Mouse (Mus musculus) Patski (cell line): Measurements from ENCODE around the gene Fibcd1. TPM values are rescaled to one million over a fixed set of nuclear protein-coding genes. Genes with fewer than 3 reads are reported as not detected.

Source experiments
- ATAC-seq: fragments of 100-300 bp; one replicate; pipeline ENCODE4 v1.8.0; 2021
- CTCF ChIA-PET: fragments of 350-600 bp; sonication (Branson Sonifier 250); formaldehyde crosslinking; loops from one replicate; lab custom pipeline; 2022; ENCODE audit warnings: inconsistent platforms; lab: Charles Lee
- POLR2A ChIA-PET: fragments of 350-600 bp; sonication (Branson Sonifier 250); formaldehyde crosslinking; loops from one replicate; lab custom pipeline; 2022; ENCODE audit warnings: antibody characterized with exemption, inconsistent platforms; lab: Charles Lee
- DNase-seq: peaks from one replicate; pipeline ENCODE4 v3.0.0-alpha.2; 2011; ENCODE audit warnings: low read depth, low spot score
- H3K27me3 ChIP-seq: fragments of 371-371 bp; one replicate; pipeline ENCODE4 v1.5.1; 2021
- CTCF ChIP-seq: fragments of 100-300 bp; IDR thresholded peaks from one replicate; pipeline ENCODE4 v1.5.1; 2021
- in situ Hi-C: fragments of 300-500 bp; cut with MboI; formaldehyde crosslinking; loops from 3 replicates; pipeline ENCODE4 v1.11.1; 2018; ENCODE audit warnings: low pct_unique_long_range_greater_than_20kb, mixed read lengths
- polyA plus RNA-seq: library from polyadenylated mRNA; unstranded; gene quantifications from one replicate; pipeline ENCODE4 v1.2.3, GENCODE M21; 2021

The Fibcd1 gene
- polyA plus RNA-seq = 0.06 TPM

GRCm38 (mm10) chr2:31845896-31846691 is at the start of gene Fibcd1:
Gene Fibcd1 (minus strand): TSS chr2:31846005.
- ChIA-PET POLR2A (no interaction called here), CTCF (no interaction called here)
- DNase-seq (no peak), ATAC-seq (no peak)
- TF ChIP-seq CTCF = no peak
- peaks cover 60% of the 10 kb centered on the region for H3K27me3 ChIP-seq
- in situ Hi-C loops = no loop called here

GRCm38 (mm10) chr2:31894221-31894870 is 48.5 kb upstream of the Fibcd1 start:
- POLR2A ChIA-PET = no interaction called here
- TF ChIP-seq CTCF = no peak

GRCm38 (mm10) chr2:31893110-31893669 is 47.4 kb upstream of the Fibcd1 start:
- DNase-seq (no peak), ATAC-seq (no peak)
- TF ChIP-seq CTCF = no peak
- CTCF ChIA-PET = no interaction called here
- POLR2A ChIA-PET = no interaction called here
- peaks cover 16% of the 10 kb centered on the region for H3K27me3 ChIP-seq
- in situ Hi-C loops = no loop called here

More at GRCm38 (mm10) chr2:31894221-31894870, 48.5 kb upstream of the Fibcd1 start:
- no peak for ATAC-seq
- in situ Hi-C loops = no loop called here
- CTCF ChIA-PET = no interaction called here
- H3K27me3 ChIP-seq = peaks cover 7% of the 10 kb centered on the region
- DNase-seq = no peak

GRCm38 (mm10) chr2:31891219-31891618 is 45.4 kb upstream of the Fibcd1 start:
- in situ Hi-C loops = no loop called here
- no peak for TF ChIP-seq CTCF
- CTCF ChIA-PET = no interaction called here
- POLR2A ChIA-PET = no interaction called here
- ATAC-seq (no peak), DNase-seq (no peak)
- peaks cover 36% of the 10 kb centered on the region for H3K27me3 ChIP-seq

- H3K27me3 ChIP-seq = peaks cover 49% of the 10 kb centered on the region
- ATAC-seq (no peak), DNase-seq (no peak)
- ChIA-PET POLR2A (no interaction called here), CTCF (interaction anchor here (2.1 kb wide), 1 partner anchor 25 kb away, joined by 7 read pairs; no protein-coding TSS in a partner anchor)
- TF ChIP-seq CTCF = no peak
- in situ Hi-C loops = loop anchor here (5.0 kb wide), 1 partner anchor 72 kb away; no protein-coding TSS in a partner anchor
These were observed 43.1 kb upstream of the Fibcd1 start for GRCm38 (mm10) chr2:31888871-31889270.

- TF ChIP-seq CTCF = no peak
- H3K27me3 ChIP-seq = peaks cover 58% of the 10 kb centered on the region
- DNase-seq (no peak), ATAC-seq (no peak)
- in situ Hi-C loops = loop anchor here (5.0 kb wide), 1 partner anchor 70 kb away; no protein-coding TSS in a partner anchor
- POLR2A ChIA-PET = no interaction called here
- CTCF ChIA-PET = no interaction called here
These were observed 41.2 kb upstream of the Fibcd1 start, which contains the start of gene Lamc3 for GRCm38 (mm10) chr2:31887030-31887429. Gene Lamc3 (plus strand): TSS chr2:31887291.

GRCm38 (mm10) chr2:31884806-31885205 is 39.0 kb upstream of the Fibcd1 start:
- in situ Hi-C loops = loop anchor here (5.0 kb wide), 1 partner anchor 68 kb away; no protein-coding TSS in a partner anchor
- ATAC-seq (no peak), DNase-seq (no peak)
- POLR2A ChIA-PET = interaction anchor here (1.1 kb wide), 1 partner anchor 26 kb away, joined by 3 read pairs; no protein-coding TSS in a partner anchor
- no peak for TF ChIP-seq CTCF
- CTCF ChIA-PET = no interaction called here
- peaks cover 63% of the 10 kb centered on the region for H3K27me3 ChIP-seq

GRCm38 (mm10) chr2:31883061-31883460 is 37.3 kb upstream of the Fibcd1 start:
- in situ Hi-C loops = no loop called here
- ChIA-PET POLR2A (no interaction called here), CTCF (interaction anchor here (1.3 kb wide), 1 partner anchor 11 kb away, joined by 3 read pairs; no protein-coding TSS in a partner anchor)
- DNase-seq (no peak), ATAC-seq (no peak)
- H3K27me3 ChIP-seq = peaks cover 52% of the 10 kb centered on the region
- no peak for TF ChIP-seq CTCF

GRCm38 (mm10) chr2:31880868-31881267 is 35.1 kb upstream of the Fibcd1 start:
- DNase-seq (no peak), ATAC-seq (no peak)
- peaks cover 34% of the 10 kb centered on the region for H3K27me3 ChIP-seq
- CTCF ChIA-PET = interaction anchor here (1.1 kb wide), 1 partner anchor 53 kb away, joined by 3 read pairs; no protein-coding TSS in a partner anchor
- in situ Hi-C loops = no loop called here
- POLR2A ChIA-PET = no interaction called here
- TF ChIP-seq CTCF = no peak

- POLR2A ChIA-PET = interaction anchor here (0.6 kb wide), 1 partner anchor 389 kb away, joined by 3 read pairs; no protein-coding TSS in a partner anchor
These were observed 32.8 kb upstream of the Fibcd1 start for GRCm38 (mm10) chr2:31878610-31879009.

More at GRCm38 (mm10) chr2:31878610-31879009, 32.8 kb upstream of the Fibcd1 start:
- ATAC-seq = no peak
- CTCF ChIA-PET = no interaction called here
- DNase-seq = no peak
- TF ChIP-seq CTCF = no peak
- in situ Hi-C loops = no loop called here
- H3K27me3 ChIP-seq = peaks cover 42% of the 10 kb centered on the region
